Mouse (Mus musculus) kidney, adult 18-20 months (tissue): Measurements from ENCODE around the gene 5830473C10Rik.
"Not testable (repeated sequence)": the region's sequence is repeated elsewhere in the genome, so short reads cannot be mapped to it uniquely, and the experiment has no call there.

Experiments
- DNase-seq: peaks from one replicate; pipeline ENCODE4 v3.0.0; 2021

The 5830473C10Rik gene

DNA sequence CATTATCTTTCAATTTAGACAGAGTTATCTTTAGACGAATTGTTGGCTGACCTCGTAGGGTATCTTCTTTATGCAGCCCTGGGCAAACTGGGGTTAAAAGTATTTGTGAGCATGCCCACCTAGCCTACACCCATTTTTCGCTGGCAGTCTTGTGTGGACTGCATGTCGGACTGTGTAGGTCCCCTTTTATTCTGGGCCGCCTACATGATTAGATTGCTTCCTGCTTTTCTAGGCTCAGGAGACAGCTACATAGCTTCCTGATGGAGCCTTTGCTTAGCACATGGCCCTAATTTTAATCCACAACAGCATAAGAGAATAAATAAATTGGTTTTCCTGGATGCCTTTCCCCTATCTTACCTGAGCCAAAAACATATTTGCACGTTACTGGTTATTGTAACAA is 35.2 kb downstream of the 5830473C10Rik start:
- DNase-seq: no peak

DNA sequence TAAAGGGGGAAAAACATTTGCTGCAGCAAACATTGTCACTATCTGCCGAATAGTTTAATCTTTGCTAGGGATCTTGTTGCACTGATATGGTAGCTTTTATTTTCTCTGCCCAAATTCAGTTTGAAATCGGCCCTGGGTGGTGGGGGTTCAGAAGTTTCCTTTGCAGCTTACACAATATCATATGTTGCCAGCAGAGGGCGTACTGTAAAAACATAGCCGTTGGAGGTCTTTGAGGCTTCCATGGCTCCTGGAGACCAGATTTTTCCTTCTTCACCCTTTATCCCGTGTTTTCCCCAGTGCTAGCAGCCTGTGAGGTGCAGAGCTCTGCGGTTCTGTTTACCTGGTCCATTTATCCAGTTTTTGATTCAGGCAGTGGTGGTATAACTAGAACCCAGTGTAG is 40.6 kb downstream of the 5830473C10Rik start:
- DNase-seq: peak; percentile 36

DNA sequence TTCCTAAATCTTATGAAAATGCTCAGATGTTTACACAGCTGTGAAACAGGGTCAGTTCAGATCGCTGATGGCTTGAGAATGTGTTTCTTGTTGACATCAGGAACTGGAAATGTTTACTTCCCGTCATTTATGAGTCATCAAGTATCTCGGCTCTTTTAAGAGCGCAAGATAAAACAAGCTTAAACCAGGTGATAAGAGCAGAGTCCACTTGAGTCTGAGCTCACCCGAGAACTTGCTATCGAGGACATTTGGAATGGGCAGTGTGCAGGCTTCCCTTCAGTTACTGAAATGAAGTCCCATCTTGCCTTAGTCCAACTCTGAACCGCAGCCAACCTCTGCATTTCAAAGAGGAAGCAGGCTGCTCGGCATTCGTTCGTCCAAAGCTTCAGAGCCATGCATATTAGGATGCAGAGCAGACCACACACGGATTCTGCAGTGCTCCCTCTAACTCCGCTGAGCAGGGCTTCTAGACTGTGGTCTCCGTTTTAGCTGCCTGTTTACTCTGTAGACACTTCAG is 42.6 kb downstream of the 5830473C10Rik start:
- DNase-seq: no peak

DNA sequence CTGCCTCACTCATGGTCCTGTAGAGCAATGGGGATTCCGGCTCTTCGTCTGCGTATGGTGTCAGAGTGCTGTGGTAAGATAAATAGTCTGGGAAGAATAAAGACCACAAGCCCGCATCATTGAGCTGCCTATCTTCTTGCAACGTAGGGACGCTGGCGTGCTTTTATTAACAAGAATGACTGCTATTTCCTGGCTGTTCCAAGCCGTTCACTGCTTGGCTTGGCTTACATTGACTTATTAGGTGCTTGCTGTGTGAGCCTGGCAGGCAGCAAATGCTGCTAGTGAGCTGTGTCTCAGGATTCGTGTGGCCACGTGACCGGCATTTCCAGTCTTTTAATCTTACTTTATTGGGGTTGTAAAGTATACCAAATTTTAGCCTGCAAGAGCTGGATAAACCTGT is 48.0 kb downstream of the 5830473C10Rik start:
- DNase-seq: no peak

DNA sequence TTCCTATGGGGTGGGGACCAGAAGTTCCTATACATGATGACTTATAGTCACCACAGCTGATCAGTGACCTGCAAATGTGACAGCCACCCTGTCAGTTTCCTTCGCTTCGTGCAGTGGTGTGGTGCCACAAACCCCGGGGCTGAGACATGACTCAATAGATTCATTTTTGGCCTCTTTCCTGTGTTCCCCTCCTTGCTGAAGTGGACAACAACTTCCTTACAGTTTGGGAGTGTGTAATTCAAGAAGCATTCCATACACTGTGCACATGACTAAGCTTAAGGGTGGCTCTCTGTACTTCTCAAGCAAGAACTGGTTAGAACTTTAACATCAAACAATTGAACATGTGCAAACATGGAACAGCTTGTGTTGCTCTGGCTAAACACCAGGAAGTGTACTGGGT is 50.5 kb downstream of the 5830473C10Rik start:
- no peak for DNase-seq

DNA sequence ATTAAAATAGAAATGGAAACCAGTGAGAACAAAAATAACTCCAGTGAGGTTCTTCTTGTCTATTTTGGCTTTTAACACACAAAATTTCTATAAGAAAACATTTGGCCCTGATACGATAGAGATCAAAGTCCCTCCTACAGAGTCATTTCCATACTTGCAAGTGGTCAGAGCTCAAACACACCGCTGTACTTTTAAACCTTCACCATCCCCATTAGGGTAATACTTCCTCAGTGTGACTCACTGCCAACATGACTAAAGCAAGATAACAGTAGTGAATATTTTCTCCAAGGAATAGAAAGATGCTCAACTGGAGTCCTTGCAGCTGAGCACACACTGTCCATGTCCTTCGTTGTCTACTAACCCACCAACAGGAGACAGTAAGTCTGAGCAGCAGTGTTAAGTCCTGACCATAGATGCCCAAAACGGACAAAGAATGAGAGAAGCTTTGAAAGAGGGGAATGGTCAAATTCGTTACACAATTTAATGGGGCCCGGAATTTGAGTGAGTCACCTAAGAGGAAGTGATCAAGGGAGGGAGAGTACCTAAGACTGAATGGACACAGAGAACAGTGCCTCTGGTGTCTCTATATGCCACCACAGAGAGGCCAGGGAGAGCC is 51.2 kb downstream of the 5830473C10Rik start:
- no peak for DNase-seq

DNA sequence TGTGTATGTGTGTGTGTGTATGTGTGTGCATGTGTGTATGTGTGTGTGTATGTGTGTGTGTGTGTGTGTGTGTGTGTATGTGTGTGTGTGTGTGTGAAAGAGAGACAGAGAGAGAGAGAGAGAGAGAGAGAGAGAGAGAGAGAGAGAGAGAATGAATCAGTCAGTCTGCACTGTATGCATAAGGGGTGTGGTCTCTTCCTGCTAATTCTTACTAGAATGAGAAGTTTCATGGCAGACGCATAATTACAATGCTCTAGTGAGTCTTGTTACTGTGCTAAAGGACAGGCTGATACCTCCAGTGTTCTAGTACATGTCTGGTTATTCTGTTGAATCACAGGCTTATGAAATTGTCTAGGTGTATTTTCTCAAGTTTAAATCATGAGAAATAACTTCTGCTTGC is 51.8 kb downstream of the 5830473C10Rik start:
- not testable (repeated sequence) for DNase-seq

DNA sequence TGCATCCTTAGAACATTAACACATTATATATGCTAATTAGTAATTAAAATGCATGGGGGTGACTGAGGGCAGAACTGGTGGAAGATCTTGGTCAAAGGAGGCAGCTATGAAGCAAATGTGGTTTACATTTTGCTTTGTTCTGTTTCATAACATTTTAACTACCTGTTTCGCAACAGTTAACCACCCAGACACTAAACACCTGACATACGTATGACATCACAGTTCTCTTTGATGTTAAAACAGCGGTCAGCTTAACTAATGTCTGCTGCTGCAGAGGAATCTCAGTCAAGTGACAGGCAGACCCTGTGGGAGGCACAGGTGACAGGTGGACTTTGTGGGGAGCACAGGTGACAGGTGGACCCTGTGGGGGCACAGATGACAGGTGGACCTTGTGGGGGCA is 57.0 kb downstream of the 5830473C10Rik start:
- DNase-seq: no peak

DNA sequence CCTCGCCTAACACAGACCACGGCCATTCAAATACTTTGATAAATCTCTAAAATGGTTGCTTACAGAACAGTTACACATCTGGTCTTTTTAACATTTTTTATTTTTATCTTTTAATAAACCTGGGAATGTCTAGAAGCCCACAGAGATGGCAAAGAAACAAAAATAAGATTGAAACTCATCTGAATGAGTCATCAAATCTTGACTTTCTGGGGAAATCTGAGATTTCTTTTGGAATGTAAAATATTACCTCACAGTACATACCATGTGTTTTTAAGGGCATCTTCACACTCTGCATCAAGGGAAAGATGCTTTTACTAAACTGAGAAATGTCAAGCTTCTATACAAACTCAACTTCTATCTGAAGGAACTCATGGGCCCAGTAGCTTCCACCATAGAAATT is 60.4 kb downstream of the 5830473C10Rik start:
- no peak for DNase-seq

DNA sequence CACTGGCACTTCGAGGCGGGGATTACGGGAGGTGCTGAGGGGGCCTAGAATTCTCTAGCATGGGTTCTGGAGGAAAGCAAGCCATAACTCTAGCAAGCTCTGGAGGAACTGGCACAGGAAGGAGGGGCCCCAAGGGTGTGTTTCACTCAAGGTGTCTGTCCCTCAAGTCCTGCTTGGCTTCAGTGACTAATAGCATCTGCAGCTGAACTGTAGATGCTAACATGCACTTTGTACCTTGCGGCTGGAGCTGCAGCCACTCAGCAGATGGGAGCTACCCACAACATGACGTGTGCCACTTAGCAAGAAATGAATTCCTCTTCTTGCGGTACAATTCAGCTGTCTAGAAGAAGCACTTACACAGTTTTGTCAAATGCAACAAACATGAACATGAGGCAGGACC is 60.8 kb downstream of the 5830473C10Rik start:
- no peak for DNase-seq

DNA sequence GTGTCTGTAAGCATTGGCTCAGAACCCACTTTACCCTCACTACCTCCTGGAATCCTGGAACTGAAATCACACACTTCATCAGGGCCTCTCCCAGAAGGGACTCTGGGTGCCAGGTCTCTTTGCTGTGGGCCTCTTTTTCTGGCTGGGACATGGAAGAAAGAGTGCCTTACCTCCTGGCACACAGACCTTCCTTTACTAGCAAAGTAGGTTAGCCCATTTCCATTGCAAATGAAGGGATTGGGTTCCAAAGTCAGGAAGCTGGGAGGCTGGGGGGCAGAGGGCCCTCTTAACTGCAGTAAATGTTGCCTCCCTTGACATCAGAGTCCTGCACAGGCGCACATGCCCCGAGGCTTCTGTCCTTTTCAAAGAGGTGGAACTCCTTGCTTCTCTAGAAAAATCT is 62.3 kb downstream of the 5830473C10Rik start:
- DNase-seq: peak; percentile 56

DNA sequence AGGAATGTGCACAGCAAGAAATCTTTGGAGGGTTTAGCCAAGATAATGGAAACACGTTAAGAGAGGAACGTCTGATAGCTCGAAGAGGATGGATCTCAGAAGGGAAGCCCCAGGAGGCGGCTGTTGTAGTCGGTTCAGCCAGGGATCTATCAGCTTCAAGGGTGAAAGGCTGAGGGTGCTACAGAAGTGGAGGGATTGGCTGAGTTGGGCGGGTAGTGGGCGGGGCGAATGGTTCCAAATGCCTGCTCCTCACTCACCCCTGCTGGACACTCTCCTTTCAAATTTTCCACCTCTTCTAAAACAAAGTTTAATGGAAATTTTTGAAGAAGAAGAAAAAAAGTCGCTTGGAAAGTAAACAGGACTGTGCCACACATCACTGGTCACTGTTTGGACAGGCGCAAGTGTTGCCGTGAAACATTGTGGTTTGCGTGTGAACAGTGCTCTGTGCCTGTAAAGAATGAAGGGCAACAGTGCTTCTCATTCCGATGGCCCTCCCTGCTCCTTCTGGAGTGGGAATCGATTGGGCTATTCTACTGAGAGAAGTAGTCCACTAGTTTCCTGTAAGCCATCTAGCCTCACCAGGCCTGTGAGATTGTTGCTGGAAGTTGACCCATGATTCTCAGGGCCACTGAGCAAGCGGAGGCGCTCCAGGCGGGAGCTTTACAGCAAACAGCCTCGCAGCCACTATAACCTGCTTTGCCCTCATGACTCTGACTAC is 64.0 kb downstream of the 5830473C10Rik start:
- peak; percentile 57 for DNase-seq

DNA sequence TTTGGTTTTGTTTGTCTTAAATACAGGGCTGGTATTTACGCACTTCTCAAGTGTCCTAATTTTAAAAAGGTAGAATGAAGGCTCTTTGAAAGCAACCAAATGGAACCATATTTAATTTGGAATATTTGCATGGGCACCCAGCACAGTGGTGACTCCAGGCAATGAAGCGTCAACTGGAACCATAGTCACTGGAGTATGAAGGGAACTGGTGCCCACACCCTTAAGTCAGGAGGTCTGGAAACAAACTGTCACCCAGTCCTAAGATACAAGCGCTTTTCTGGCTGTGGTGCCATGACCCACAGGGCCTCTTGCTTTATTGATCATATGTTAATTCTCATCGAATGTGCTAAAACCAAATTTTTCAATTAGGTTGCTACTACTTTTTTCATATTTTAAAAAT is 66.5 kb downstream of the 5830473C10Rik start:
- no peak for DNase-seq

DNA sequence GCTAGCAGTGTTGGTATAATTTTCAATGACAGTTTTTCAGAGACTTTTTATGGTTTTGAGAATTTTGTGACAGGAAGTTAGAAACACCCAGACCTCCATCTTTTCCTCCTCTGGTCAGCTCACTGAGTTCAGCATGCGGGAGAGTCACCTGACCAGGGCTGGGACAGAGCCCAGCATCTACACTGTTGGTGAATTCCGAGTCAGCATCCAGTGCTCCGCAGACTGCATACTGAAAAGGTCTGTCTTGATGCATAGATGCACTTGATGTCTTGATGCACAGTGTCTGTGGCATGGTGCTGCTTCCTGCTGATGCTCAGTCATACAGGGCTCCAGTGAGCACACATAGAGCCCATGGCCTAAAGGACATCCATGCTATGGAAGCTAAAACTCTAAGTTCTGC is 67.1 kb downstream of the 5830473C10Rik start:
- no peak for DNase-seq

DNA sequence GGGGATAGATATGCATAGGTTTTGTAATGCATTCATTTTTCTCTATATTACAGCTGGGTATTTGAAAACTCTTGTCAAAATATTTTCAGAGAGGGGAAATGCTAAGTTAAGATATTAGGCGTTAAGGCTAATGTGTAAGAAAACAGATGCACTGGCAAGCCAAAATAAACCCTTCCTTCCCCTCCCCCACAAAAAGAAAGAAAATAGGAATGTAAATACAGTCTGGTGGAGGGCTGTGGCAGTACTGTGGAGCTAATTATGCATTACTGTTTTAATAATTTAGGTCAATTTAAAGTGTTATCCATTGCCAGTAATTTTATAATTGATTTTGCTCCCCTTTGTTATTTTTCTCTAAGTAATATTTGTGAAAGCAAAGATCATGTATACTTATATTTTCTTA is 67.6 kb downstream of the 5830473C10Rik start:
- DNase-seq: no peak

DNA sequence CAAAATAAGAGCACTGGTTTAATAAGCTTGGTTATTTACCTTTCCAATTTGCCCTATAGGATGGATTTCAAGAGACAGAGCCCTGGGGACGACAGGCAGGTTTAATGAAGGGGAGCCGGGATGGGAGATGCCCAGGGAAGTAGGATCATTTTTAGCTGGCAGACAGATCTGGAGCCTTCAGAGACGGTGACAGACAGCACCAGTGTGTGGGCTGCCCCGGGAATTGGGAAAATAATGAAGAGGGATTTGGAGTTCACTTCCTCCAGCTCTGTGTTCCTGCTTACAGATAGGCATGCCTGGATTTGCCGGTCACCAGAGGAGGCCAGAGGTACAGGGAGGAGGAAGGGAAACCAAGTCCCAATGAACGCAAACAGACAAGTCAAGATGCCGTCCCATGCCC is 74.0 kb downstream of the 5830473C10Rik start:
- DNase-seq: no peak

DNA sequence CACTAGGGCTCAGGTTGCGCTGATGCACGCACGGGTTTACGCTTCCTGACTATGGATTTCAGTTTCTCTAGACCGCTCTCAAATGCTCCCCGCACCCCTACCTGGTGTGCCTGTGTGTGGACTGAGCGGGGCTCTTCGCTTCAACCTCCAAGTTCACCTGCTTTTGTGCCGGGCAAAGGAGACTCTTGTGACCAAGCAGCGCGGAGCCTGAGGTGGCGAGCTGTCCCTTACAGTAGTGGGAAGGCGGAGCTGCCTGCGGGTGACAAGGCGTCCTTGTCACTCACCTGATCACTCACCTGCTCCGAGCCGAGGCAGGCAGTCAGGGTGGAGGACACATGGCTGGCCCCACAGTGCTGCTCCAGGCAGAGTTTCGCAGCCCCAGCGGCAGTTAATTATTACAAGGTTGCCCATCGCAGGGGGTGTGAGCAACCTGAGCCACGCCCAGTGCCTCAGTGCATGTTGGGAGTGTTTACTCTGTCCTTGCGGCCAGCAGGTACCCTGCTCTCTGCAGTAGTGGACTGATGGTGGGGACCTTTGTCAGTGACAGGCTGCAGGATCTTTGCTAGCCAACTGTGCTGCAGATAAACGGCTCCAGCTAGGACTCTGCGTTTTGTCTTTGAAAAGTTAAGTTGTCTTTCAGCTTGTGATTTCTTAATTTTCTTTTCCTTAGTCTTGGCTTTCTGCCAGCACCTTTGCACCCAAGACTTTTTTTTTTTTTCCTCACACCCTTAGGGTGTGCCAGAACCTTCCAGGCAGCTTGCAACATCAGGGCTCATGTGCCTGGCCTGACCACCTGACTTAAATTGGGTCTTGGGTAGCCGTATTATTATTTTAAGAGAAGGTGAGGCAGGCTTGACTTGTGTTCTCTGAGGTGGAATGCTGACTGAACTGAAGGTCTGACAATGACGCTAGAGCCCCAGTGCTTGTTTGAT is 79.6 kb downstream of the 5830473C10Rik start, which contains the start of gene Rassf6:
Gene Rassf6 (minus strand): TSS at position 372 of the 932 bp plus-strand sequence.
- DNase-seq: peak; percentile 91

DNA sequence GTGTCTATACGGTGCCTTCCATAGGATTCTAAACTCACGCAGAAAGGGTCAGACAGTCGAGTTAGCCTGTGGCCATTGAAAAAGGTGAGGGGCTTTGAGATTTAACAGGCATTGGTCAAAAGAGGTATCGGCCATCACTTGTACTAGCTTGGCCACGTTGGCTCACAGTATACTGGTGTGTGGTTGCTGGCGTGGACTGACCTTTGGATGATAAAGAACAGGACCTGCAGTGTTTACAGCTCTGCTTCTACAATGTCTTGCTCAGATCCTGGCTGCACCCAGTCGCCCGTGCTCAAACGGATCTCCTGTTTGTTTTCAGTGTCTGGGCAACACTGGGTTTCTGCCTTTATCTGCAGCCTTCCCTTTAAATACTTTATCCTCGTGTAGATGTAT is 80.3 kb downstream of the 5830473C10Rik start:
- DNase-seq: no peak

DNA sequence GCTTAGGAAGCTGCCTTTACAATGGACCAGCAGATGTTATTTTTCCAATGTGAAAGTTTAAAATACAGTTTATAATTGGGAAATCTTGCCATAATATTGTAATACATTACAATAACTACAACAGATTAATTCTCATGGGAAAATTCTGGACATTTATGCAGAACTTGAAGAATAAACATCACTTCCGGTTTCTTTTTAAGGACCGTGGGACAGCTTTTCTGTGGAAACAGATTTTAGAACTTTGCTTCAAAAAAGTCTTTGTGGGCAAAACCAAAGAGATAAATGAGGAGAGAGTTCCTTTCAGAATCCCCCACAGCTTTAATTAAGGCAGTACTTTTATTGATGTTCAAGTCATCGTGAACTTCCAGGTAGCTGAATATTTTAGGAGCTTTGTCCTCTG is 84.7 kb downstream of the 5830473C10Rik start:
- DNase-seq: no peak

DNA sequence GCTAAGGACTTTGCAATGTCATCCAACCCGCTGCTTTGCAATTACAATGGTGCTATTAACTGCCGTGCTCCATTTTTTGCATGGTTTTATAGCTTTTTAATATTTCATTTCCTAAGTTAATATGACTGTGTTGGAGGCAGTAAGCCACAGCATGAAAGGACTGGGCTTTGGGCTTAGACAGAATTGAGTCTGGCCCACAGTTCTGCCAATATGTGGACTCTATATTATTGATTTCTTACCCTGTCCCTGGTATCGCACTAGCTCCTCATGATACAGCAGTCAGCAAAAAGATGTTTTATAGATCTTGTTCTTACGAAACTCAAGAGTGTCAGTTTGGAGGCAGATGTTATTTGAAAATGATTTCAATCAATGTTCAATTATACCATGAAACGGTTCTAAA is 85.5 kb downstream of the 5830473C10Rik start:
- no peak for DNase-seq
